Mouse (Mus musculus) regulatory T cell (primary cell): ENCODE data around the gene Polr2l.
"Not testable (repeated sequence)": the region's sequence is repeated elsewhere in the genome, so short reads cannot be mapped to it uniquely, and the experiment has no call there.

Experiments
- in situ Hi-C: fragments of 300-600 bp; cut with MboI, MseI; formaldehyde crosslinking; loops from one replicate; pipeline ENCODE4 v1.15.1; 2025; ENCODE audit warnings: high pct_unique_total_duplicates

Polr2l gene

DNA sequence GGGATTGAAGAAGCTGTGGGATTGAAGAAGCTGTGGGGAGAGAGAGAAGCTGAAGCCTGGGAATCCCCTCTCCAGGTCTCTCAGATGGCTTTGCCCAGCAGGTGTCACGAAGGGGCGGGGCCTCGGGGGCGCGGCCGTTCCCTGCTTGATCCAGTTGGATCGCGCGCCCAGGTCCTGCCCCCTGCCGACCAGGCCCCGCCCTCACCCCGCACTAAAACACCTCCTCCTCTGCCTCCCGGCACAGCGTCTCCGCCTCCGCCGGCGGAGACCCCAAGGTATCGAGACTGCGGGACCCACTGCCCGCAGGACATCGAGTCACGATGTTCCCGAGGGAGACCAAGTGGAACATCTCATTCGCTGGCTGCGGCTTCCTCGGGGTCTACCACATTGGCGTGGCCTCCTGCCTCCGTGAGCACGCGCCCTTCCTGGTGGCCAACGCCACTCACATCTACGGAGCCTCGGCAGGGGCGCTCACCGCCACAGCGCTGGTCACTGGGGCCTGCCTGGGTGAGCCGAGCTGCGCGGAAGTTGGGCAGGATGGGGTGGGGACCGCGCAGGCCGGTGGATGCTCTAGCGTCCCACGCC, 19.9 kb downstream of the Polr2l start, which contains the start of gene Pnpla2:
Pnpla2 (plus strand) TSS at position 232 of the 585 bp plus-strand sequence.
- in situ Hi-C loops, result no loop called here

- in situ Hi-C loops, result no loop called here
Observed at GRCm38 (mm10) chr7:141453636-141454035, 21.3 kb downstream of the Polr2l start.

DNA sequence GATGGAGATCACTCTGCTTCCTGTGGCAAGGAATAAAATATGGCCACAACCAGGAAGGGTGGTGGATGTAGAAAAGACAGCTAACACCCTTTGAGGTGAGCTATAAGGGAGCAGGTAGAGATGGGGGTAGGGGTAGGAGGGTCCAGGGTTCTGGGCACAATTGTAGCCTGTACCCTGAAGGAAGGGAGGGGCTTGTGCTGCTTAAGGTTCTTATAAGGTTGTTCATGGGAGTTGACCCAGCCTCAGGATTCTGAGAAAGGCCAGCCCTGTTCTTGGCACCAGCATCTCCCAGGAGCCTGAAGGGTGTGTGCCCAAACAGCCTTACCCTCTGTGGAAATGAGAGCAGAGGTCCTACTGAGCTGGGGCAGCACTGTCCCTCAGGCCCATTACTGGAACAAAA, 23.0 kb downstream of the Polr2l start:
- in situ Hi-C loops, result no loop called here

GRCm38 (mm10) chr7:141447110-141447991, 27.6 kb downstream of the Polr2l start, which contains the start of gene Rplp2:
Gene Rplp2, plus strand, starts transcription at chr7:141447370.
- in situ Hi-C loops, result no loop called here

DNA sequence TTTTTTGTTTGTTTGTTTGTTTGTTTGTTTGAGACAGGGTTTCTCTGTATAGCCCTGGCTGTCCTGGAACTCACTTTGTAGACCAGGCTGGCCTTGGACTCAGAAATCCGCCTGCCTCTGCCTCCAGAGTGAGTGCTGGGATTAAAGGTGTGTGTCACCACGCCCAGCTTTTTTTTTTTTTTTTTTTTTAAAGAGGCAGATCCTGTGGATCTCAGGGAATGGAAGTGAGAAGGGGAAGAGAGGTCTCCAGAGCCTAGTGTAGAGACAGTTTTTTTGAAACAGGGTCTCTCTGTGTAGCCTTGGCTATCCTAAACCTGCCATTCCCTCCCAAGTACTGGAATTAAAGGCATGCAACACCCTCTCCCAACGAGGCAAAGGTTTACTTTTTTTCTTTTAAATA, 28.6 kb downstream of the Polr2l start:
- in situ Hi-C loops, result not testable (repeated sequence)

DNA sequence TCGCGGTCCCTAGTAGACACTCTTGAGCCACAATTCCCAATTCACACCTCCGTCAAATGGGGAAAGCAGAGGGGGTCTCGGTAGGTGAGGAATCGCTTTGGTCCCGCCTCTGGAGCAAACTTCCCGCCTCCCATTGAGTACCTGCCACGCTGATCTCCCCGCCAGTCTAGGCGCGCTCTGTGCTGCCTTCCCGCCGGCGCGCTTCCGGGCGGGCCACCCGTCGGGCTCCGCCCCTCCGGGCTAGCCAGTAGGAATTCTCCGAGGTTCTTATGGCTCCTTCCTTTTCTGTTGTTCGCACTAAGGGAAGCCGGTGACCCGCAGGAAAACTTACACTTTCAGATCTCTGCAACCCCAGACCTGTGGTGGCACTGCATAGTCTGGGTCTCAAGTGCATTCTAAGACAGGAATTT, 31.1 kb downstream of the Polr2l start, which contains the start of gene Pidd1:
Pidd1 (minus strand) TSS at position 198 of the 410 bp plus-strand sequence.
- in situ Hi-C loops, result no loop called here

DNA sequence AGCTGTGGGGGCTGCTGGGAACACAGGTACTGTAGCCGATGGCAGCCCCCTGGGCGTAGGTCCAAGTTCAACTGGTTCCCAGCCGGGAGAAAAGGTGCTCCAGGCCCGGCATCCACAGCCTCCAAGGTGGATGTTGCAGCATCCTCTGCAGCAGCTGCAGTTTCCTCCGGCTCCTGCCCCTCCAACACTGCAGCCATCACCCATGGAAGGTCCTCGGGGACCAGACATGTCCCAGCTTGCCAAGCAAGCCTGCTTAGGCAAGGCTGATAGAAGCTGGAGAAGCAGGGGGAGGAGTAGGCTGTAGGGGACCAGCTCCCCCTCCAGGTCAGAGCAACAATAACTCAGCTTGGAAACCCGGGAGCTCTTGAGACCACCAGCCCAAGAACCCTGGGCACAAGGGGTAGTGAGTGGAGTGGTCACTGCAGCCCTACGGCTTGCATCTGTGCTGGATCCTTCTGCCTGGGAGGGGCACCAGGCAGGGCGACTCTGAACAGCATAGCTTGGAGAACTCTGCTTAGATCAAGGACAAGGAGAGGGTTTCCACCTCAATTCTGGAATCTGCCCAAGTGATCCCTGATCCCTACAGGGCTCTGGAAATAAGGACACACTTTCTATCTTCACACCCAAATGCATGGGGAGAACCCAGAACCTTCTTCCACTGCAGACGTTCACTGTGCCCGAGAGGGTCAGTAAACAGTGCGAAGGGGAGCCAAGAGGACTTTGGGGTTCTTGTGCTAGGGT, 31.7 kb downstream of the Polr2l start:
- in situ Hi-C loops, result no loop called here

- in situ Hi-C loops, result no loop called here
Observed at GRCm38 (mm10) chr7:141442199-141442598, 32.7 kb downstream of the Polr2l start.

- in situ Hi-C loops, result no loop called here
Observed at GRCm38 (mm10) chr7:141441460-141441859, 33.5 kb downstream of the Polr2l start.

- in situ Hi-C loops, result no loop called here
Observed at GRCm38 (mm10) chr7:141440613-141441012, 34.3 kb downstream of the Polr2l start.

GRCm38 (mm10) chr7:141439811-141440210, 35.1 kb downstream of the Polr2l start:
- in situ Hi-C loops, result loop anchor here (10.0 kb wide), 1 partner anchor 1305 kb away; the partner anchor contains the start of gene Mtg1

- in situ Hi-C loops, result loop anchor here (10.0 kb wide), 1 partner anchor 1304 kb away; the partner anchor contains the start of gene Mtg1
Observed at GRCm38 (mm10) chr7:141439140-141439679, 35.7 kb downstream of the Polr2l start.

GRCm38 (mm10) chr7:141438201-141438968, 36.5 kb downstream of the Polr2l start:
- in situ Hi-C loops, result loop anchor here (10.0 kb wide), 1 partner anchor 1304 kb away; the partner anchor contains the start of gene Mtg1

GRCm38 (mm10) chr7:141437178-141438120, 37.5 kb downstream of the Polr2l start, which contains the start of gene Slc25a22:
Gene Slc25a22, minus strand, starts transcription at chr7:141437892.
- in situ Hi-C loops, result loop anchor here (10.0 kb wide), 1 partner anchor 1303 kb away; the partner anchor contains the start of gene Mtg1

GRCm38 (mm10) chr7:141436523-141436892, 38.4 kb downstream of the Polr2l start:
- in situ Hi-C loops, result loop anchor here (10.0 kb wide), 1 partner anchor 1302 kb away; the partner anchor contains the start of gene Mtg1

- in situ Hi-C loops, result loop anchor here (10.0 kb wide), 1 partner anchor 1301 kb away; the partner anchor contains the start of gene Mtg1
Observed at GRCm38 (mm10) chr7:141435856-141436522, 38.9 kb downstream of the Polr2l start.

DNA sequence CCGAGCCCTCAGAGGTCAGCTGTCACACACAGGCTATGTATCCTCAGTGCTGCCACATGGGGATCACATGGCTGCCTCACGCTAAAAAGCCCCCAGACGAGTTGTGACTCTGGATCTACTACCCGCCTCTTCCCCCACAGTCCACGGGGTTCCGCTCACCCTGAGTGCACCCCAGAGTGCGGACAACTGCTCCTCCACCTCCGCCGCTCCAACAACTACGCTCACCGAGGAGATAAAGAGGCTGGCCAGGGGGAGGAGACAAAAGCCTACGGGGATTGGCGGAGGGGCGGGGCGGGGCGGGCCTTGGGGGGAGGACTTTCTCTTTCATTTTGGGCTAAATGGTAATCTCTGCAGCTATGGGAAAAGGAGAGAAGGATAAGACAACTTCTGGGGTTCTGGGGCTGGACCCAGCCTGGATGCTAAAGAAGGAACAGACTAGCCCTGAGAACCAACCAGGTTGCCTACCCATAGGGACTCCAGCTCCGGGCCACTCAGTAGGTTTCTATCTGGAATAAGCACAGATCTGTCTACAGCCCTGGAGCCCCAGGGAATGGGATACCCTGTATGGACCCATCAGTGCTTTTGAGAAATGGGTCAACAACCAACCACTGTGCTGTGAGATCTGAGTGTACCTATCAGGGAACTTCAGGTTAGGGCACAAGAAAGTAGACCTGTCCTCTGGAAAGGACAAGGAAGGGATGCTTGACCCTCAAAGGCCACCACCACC, 39.6 kb downstream of the Polr2l start:
- in situ Hi-C loops, result loop anchor here (10.0 kb wide), 1 partner anchor 1300 kb away; the partner anchor contains the start of gene Mtg1

DNA sequence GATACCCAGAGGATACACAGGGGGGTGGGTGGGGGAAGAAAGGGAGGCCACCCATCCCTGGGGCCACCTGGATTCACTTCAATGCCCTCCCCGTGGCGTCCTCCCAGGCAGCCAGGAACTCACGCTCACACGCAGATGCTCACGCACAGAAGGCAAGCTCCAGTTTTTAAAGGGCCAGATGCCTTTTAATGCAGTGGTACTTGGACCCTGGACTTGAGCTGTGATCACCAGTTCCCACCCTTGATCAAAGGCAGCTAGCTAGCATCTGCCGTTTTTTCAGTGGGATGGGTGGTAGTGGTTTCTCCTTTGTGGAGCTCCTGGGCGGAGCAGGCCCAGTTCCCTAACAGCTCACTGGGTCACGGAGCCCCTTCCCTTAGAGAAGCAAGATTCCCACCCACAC, 40.5 kb downstream of the Polr2l start:
- in situ Hi-C loops, result loop anchor here (5.0 to 10.0 kb wide), 2 partner anchors 37 to 1300 kb away; partner anchors contain the start of gene Mtg1
